Mouse (Mus musculus) mature B cell (primary cell): Measurements from ENCODE around the gene Tekt2.

Experiments used
- in situ Hi-C: fragments of 300-500 bp; cut with MboI; formaldehyde crosslinking; loops from 2 replicates; pipeline ENCODE4 v1.14.3; 2019

Gene Tekt2

DNA sequence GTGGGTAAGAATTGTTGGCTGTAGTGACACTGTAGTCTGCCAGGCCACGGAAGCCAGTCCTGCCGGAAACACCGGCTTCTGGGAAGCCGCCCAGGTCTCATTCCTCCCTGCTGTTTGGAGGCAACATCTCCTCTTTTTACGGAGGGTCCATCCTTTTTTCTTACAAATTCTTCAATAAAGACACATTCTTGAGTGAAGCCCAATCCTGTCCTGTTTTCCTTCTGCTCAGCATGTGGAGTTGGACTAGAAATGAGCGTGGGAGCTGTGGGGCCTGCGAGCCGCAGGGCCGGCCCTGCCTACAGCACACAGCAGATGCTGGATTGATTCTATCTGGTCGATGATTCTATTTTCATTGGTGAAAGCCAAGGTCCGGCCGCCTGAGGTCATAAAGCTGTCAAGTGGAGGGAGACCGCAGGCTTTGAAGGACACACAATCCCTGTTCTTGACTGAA is 49.8 kb downstream of the Tekt2 start:
- in situ Hi-C loops = no loop called here

DNA sequence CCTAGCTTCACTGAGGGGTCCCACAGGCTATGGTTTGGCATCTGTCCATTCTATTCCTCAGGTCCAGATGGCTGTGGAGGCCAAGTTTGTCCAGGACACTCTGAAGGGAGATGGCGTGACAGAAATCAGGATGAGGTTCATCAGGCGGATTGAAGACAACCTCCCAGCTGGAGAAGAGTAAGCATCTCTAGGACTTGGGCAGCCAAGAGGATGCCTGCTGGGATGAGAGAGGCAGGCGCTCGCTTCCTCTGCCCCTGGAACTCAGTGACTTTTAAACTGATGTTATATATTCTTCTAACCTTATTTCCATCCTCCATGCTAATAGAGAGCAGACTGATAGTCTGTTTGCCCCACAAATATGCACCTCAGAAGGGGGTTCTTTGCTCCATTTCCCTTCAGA is 50.4 kb downstream of the Tekt2 start:
- in situ Hi-C loops = no loop called here

DNA sequence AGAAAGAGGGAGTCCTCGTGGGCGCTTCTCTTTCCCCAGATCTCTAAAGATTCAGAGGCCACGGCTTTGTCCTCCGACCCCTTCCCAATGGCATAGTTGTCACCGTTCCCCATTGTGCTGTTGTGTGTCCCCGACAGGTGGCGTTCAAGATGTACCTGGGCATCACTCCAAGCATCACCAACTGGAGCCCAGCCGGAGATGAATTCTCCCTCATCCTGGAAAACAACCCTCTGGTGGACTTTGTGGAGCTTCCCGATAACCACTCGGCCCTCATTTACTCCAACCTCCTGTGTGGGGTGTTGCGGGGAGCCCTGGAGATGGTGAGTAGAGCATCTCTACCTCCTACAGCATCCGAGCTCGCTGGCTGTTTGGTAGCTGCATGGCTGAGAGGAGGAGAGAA is 51.7 kb downstream of the Tekt2 start:
- in situ Hi-C loops = no loop called here
